Mouse (Mus musculus) urinary bladder, postnatal 36 days (tissue): ENCODE measurements around the gene Crip2.

Experiments
- DNase-seq, 2 experiments: peaks; one replicate each; pipeline ENCODE4 v3.0.0; 2022; ENCODE audit warnings: low spot score in 2 of 2, mixed read lengths in 1 of 2

Gene Crip2

DNA sequence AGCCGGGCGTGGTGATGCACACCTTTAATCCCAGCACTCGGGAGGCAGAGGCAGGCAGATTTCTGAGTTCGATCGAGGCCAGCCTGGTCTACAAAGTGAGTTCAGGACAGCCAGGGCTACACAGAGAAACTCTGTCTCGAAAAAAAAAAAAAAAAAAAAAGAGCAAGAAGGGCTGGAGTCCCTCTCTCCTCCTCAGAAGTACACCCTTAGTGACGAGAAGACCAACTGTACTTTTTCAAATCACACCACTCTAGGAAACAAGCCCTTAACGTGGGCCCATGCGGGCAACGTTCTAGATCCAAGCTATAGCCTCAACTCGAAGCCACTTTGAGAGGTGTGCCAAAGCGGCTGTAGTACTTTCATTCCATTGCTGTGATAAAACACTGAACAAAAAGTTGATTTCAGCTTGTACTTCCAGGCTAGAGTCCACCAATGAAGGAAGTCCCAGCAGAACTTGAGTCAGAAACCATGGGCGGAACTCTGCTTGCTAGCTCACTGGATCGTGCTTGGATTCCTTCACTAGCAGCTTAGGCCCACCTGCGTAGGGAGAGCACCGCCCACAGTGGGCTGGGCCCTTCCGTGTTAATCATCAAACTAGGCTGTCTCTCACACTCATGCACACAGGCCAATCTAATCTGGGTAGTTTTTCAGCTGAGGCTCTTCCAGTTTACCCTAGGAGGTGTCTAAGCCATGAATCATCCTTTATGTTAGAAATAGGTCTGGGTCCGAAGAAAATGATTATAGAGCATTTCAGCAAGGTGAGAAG is 37.1 kb downstream of the Crip2 start:
- no peak for DNase-seq

DNA sequence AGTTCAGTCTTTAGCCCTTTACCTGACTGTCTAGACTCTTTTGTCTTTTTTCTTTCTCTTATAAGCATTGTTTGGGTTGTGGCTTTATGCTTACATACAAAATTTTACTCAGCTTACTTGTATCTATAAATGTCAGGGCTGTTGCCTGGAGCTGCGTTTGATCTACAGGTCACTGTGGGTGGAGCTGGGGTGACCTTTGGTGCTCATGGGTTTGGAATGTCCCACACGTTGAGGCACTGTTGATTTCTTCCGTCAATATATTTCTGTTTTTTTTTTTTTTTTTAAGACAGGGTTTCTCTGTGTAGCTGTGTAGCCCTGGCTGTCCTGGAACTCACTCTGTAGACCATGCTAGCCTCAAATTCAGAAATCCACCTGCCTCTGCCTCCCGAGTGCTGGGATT is 41.0 kb downstream of the Crip2 start:
- no peak for DNase-seq

DNA sequence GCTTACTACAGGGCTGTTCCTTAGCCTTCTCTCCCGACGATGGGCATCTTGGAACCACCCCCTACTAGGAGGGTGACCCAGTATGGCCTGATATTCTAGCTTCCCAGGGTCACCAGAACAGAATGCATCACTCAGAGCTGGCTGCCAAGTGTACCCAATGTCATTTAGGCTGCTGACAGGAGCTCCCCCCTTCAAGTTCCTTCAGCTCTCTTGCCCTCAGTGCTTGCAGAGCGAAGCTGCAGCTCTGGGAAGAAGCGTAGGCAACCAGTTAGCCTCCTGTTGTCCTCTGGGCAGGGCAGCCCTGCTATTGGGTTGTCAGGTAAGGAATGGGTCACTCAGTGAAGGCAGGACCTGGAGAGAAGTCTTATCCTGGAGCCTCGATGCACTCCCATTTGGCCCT is 44.9 kb downstream of the Crip2 start:
- no peak for DNase-seq

DNA sequence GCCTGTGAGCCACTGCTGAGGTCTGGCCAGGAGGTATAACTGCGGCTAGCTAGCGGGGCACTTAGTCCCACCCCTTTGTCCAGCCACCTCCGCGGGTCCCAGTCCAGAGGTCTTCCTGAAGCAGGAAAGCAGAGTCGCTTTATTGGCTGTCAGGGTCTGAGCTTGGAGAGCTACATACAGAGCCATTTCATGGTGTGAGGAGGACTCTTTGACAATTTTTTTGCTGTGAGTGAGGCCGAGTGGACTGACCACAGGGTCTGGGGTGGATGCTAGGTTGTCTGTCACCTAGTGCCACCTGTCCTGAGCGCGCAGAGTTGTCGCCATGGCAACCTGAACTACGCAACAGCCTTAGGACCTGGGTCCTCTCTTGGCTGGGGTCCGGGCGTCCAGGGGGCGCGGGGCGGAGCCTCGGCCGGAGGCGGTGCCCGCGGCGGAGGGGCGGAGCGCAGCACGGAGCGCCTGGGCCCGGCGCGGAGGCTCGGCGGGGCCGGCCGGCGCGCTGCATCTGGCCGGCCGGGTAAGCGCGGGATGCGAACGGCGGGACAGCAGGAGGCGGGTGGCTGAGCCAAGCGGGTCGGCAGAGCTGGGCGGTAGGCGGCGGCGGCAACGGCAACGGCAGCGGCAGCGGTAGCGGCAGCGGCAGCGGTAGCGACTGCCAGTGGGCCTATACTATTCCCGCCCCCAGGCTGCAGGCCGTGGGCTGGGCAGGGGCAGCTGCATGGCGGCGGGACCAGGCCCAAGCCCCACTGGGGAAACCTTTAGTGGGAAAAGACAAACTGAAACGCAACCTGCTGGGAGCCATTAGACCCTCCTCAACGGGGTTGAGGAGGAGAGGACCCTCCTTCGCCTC is 45.6 kb downstream of the Crip2 start, which contains the start of gene Tmem121:
Tmem121 (plus strand) TSS at position 489 of the 850 bp plus-strand sequence.
- no peak for DNase-seq

GRCm38 (mm10) chr12:113186326-113187010 is 46.4 kb downstream of the Crip2 start:
- no peak for DNase-seq

DNA sequence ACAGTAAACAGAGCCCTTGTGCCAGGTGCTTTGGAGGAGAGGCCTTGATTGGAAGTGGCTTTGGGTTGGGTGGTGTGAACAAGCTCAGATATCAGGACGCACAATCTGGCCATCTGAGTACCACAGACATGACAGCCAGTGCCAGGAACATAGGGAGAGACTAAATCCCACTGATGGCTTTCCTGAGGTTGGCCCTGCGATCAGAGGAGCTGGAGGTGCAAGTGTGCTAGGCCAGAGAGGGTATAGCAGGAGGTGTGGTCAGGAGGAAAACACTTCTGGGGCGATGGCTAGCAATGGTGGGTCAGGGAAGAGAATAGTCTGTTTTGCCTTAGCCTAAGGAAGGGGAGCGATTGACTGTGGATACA is 47.0 kb downstream of the Crip2 start:
- no peak for DNase-seq

GRCm38 (mm10) chr12:113187584-113188295 is 47.7 kb downstream of the Crip2 start:
- DNase-seq: peak; percentile 62 to 78

GRCm38 (mm10) chr12:113188349-113189055 is 48.5 kb downstream of the Crip2 start:
- DNase-seq: no peak

DNA sequence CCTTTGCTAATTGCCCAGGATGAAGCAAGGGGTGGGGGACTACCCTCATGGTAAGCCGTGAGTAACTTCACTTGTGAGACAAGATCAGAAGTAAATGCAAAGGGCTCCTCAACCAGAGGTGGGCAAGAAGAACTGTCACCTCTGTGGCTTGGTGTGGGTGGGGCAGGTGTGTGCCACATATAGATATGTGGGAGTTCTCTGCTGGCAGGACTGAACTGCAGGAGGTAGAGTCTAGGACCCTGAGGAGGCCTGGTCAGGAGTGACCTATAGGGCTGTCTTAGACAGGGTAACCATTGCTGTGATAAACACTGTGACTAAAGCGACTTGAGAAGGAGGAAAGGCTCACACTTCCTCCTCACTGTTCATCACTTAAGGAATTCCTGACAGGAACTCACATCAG is 53.4 kb downstream of the Crip2 start:
- DNase-seq: no peak
